Mouse (Mus musculus) midbrain, embryonic 11.5 days (tissue): Measurements from ENCODE around the gene Lpxn. TPM values are rescaled to one million over a fixed set of nuclear protein-coding genes. Genes with fewer than 3 reads are reported as not detected.

Experiments used
- ATAC-seq: fragments of 200-750 bp; cut with Nextera tagmentation; 2 replicates; pipeline ENCODE4 v1.8.0; 2017; ENCODE audit warnings: moderate TSS enrichment, moderate library complexity; ENCODE audit not compliant: low FRiP score
- DNase-seq: peaks from one replicate; pipeline ENCODE4 v3.0.0; 2015; ENCODE audit warnings: low spot score; ENCODE audit errors: missing footprints
- H3K27ac ChIP-seq: fragments of 300-500 bp; sonication (generic); 2 replicates; pipeline ENCODE4 v1.5.1; 2014; ENCODE audit warnings: low read depth, low read length
- H3K27me3 ChIP-seq: fragments of 300-500 bp; sonication (generic); 2 replicates; pipeline ENCODE4 v1.6.1; 2014; ENCODE audit warnings: mild to moderate bottlenecking, low read length, moderate library complexity, mixed read lengths; ENCODE audit not compliant: control insufficient read depth, insufficient read depth
- H3K36me3 ChIP-seq: fragments of 300-500 bp; sonication (generic); 2 replicates; pipeline ENCODE4 v1.6.1; 2014; ENCODE audit warnings: mild to moderate bottlenecking, low read length, moderate library complexity, mixed read lengths; ENCODE audit not compliant: control insufficient read depth, insufficient read depth
- H3K4me1 ChIP-seq: fragments of 300-500 bp; sonication (generic); 2 replicates; pipeline ENCODE4 v1.6.1; 2014; ENCODE audit warnings: low read length; ENCODE audit not compliant: control insufficient read depth, insufficient read depth
- H3K4me2 ChIP-seq: fragments of 300-500 bp; sonication (generic); 2 replicates; pipeline ENCODE4 v1.6.1; 2014; ENCODE audit warnings: mild to moderate bottlenecking, moderate library complexity
- H3K4me3 ChIP-seq: fragments of 300-500 bp; sonication (generic); 2 replicates; pipeline ENCODE4 v1.5.1; 2014; ENCODE audit warnings: low read depth, low read length
- H3K9ac ChIP-seq: fragments of 300-500 bp; sonication (generic); 2 replicates; pipeline ENCODE4 v1.6.1; 2014; ENCODE audit warnings: low read length
- H3K9me3 ChIP-seq: fragments of 300-500 bp; sonication (generic); 2 replicates; pipeline ENCODE4 v1.6.1; 2016; ENCODE audit warnings: low read length; ENCODE audit not compliant: control insufficient read depth
- WGBS: fragments of 180-500 bp; shearing (Covaris S2); extraction: QIAGEN DNeasy Blood & Tissue Kit; methylation state at CpG from one replicate; pipeline ENCODE4 v1.1.7; 2014; 5-methylcytosine and 5-hydroxymethylcytosine counted together
- polyA plus RNA-seq: library from polyadenylated mRNA; unstranded; fragments of >200 nt; fragmentation: Nextera tagmentation; extraction: Ambion mirVana; gene quantifications from 2 replicates; pipeline ENCODE4 v1.2.1, GENCODE M21; 2014

Lpxn gene
- polyA plus RNA-seq, 1 experiment from 2014 or later: 0.92 TPM

DNA sequence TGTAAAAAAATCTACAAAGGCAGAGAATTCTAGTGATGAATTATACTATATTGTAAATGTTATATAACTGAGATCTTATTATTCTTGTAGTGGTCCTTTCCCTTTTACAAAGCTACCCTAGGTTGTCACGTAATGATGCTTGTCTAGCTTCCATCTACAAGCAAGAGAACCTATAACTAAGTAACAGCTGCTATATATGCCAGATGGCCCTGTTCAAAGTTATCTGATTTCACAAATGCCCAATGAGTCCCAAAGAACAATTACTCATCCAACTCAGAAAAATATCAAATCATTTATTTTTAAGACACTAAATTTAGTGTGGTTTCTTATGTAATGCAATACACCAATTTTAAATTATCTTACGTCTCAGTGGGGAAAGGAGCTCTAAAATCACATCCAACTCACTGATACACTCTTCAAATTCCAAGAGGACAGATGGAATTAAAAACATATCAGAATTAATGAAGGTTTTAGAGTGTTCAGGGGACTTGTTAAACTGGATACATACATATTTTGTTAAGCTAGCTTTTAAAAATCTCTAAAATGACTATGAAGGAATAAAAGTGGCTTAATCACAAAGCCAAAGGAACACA, 9.1 kb upstream of the Lpxn start:
- ATAC-seq: no peak
- H3K9me3 ChIP-seq: no peaks in the 10 kb centered on the region
- H3K4me1 ChIP-seq: 0 out of 2 replicates have a peak, but pooled peaks cover 6% of the 10 kb centered on the region
- no peak overlapping the region for H3K9ac ChIP-seq
- H3K36me3 ChIP-seq: no peaks in the 10 kb centered on the region
- H3K4me2 ChIP-seq: no peak overlapping the region
- 97% methylated on average over 2 of the region's 2 CpGs for WGBS
- H3K27me3 ChIP-seq: no peaks in the 10 kb centered on the region
- peak; percentile 26 for DNase-seq
- no peak overlapping the region for H3K4me3 ChIP-seq
- H3K27ac ChIP-seq: no peak overlapping the region

- Histone ChIP-seq H3K36me3 (no peaks in the 10 kb centered on the region), H3K9me3 (no peaks in the 10 kb centered on the region), H3K27ac (no peak overlapping the region), H3K27me3 (no peaks in the 10 kb centered on the region), H3K4me2 (no peak overlapping the region), H3K9ac (no peak overlapping the region), H3K4me1 (0 out of 2 replicates have a peak, but pooled peaks cover 6% of the 10 kb centered on the region), H3K4me3 (no peak overlapping the region)
- 94% methylated on average over 4 of the region's 4 CpGs for WGBS
- ATAC-seq (no peak), DNase-seq (peak; percentile 64)
Measured at GRCm38 (mm10) chr19:12787721-12788120, 8.3 kb upstream of the Lpxn start.

DNA sequence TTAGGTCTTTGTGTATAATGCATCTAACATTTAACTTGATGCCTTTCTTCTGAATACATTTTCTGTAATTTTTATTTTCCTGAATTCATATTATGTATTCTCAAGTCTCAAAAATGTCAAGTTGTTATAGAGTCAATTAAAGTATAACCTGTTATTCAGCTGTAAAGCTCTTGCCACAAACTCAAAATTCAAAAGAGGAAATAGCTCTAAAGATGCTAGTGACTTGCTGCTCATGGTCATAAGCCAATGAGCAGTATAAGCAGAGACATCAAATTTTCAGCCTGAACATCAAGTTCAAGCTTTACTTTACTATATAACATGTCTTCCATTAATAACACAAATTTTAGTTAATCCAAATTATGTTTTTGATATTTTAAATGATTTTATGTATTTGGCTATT, 3.6 kb upstream of the Lpxn start:
- Histone ChIP-seq H3K9me3 (no peaks in the 10 kb centered on the region), H3K27ac (no peak overlapping the region), H3K4me1 (peaks cover 10% of the 10 kb centered on the region; the same call in 1 of the 2 replicates), H3K4me2 (no peak overlapping the region), H3K4me3 (no peak overlapping the region), H3K9ac (no peak overlapping the region), H3K36me3 (no peaks in the 10 kb centered on the region), H3K27me3 (no peaks in the 10 kb centered on the region)
- peak; percentile 39 for DNase-seq
- ATAC-seq: no peak

DNA sequence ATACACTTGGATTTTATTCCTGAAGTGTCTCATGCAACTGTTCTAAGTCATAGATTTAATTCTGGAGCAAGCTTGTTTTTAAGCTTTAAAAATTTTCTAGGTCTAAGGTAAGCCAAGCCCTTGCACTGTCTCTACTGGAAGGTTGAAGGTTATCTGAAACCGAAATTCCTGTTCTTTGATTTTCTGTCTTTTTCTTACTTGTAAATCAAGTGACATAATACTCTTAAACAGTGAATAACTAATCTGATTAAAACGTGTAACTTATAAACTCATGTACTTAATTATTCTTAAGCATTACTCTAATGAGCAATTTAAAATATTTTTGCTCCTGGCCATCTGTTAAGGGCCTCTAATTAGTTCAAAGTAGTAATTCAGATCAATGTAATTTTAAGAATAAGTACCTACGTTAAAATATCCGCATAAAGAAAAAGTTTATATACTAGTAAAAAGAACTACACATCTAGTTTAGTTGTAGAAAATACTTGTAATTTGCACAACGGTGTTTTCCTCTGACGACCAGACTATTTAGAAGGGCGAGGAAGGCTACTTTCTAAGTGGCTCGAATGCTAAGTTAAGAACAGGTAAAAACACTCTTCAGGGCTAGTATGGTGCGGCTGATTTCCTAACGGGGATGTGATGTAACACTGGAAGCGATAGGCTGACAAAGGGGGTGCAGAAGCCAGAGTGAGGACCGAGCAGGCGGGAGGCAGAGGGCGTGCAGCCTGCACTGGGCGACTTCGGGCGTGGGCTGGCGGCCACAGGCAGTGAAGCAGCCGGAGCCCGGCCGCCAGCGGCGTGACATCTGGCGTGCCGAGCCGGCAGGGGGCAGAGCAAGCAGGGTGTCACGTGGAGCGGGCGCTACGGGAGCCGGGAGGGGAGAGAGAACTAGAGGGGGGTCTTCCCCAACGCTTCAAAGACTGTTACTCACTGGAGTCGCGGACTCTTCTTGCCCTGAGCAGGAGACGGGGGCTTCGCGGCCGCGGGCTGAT, 1.6 kb upstream of the Lpxn start:
- ATAC-seq: peak; percentile 71
- peak overlapping the region; percentile 62 for H3K4me2 ChIP-seq
- H3K9ac ChIP-seq: peak overlapping the region; percentile 98
- no peaks in the 10 kb centered on the region for H3K9me3 ChIP-seq
- peak; percentile 97 for DNase-seq
- H3K27me3 ChIP-seq: no peaks in the 10 kb centered on the region
- WGBS: 2% methylated on average over 38 of the region's 39 CpGs
- H3K4me3 ChIP-seq: peak overlapping the region; percentile 97
- peak overlapping the region; percentile 99 for H3K27ac ChIP-seq
- H3K36me3 ChIP-seq: no peaks in the 10 kb centered on the region
- peaks cover 10% of the 10 kb centered on the region; the same call in 1 of the 2 replicates for H3K4me1 ChIP-seq

- H3K4me3 ChIP-seq: peak overlapping the region; percentile 97
- ATAC-seq (peak; percentile 53), DNase-seq (peak; percentile 95)
- no peaks in the 10 kb centered on the region for H3K9me3 ChIP-seq
- H3K9ac ChIP-seq: peak overlapping the region; percentile 98
- H3K4me1 ChIP-seq: peaks cover 10% of the 10 kb centered on the region; the same call in 1 of the 2 replicates
- H3K36me3 ChIP-seq: no peaks in the 10 kb centered on the region
- H3K27me3 ChIP-seq: no peaks in the 10 kb centered on the region
- H3K27ac ChIP-seq: peak overlapping the region; percentile 99
- peak overlapping the region; percentile 62 for H3K4me2 ChIP-seq
- 0% methylated on average over 2 of the region's 63 CpGs for WGBS
Measured at GRCm38 (mm10) chr19:12795110-12795509, 883 bp upstream of the Lpxn start.

DNA sequence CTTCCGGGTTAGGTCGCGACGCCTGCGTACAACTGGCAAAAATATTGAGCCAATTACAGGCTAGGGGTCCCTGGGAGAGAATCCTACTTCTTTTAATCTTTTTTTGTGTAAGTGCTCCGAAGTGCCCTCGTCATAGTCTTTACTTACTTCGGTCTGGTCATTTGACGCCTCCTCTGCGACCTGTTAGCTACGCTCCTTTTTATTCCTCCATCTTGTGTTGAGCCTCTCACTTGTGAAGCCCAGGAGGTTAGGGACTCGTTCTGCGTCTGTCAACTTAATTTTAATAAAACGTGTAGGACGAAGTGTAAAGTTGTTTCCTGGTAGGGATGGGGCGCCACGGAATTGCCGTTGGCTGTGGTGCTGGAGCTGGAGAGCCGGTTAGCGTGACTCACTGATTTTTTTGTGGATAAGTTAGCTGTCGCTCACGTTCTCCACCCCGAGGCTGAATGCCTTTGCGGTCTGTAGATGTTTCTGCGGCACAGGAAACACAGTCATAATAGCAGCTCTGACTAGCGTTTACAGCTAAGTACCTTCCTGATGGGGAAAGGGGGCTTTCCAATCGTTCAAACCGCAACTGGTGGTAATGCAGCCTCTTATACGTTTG, 437 bp downstream of the Lpxn start:
- H3K27me3 ChIP-seq: no peaks in the 10 kb centered on the region
- ATAC-seq: peak; percentile 3
- H3K4me3 ChIP-seq: peak overlapping the region; percentile 97
- no peaks in the 10 kb centered on the region for H3K36me3 ChIP-seq
- peak overlapping the region; percentile 95 for H3K9ac ChIP-seq
- H3K9me3 ChIP-seq: no peaks in the 10 kb centered on the region
- peak overlapping the region; percentile 57 for H3K4me2 ChIP-seq
- H3K4me1 ChIP-seq: peaks cover 7% of the 10 kb centered on the region; the same call in 1 of the 2 replicates
- DNase-seq: peak; percentile 98
- WGBS: under 1% methylated on average over 29 of the region's 29 CpGs
- H3K27ac ChIP-seq: peak overlapping the region; percentile 100

DNA sequence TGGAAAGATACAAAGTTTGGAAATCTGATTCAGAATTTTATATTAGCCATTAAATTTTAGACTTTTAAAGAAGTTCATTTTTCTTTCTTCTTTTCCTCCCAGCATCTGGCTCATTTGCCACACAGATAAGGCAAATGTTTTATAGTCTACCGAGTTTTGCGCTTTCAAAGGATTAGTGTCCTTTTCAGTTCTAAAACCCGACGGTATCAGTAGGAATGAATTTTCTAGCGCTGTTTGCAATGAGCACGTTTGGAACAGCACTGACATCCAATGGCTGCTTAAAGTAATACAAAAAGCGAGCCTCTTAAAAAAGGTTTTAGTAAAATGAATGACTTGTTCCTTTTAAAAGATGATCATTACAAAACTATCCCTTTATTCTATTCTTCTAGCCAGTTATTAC, 1.1 kb downstream of the Lpxn start:
- WGBS: under 1% methylated on average over 7 of the region's 7 CpGs
- Histone ChIP-seq H3K9me3 (no peaks in the 10 kb centered on the region), H3K27me3 (no peaks in the 10 kb centered on the region), H3K36me3 (no peaks in the 10 kb centered on the region), H3K4me1 (peaks cover 4% of the 10 kb centered on the region; the same call in 1 of the 2 replicates), H3K27ac (peak overlapping the region; percentile 100), H3K4me3 (peak overlapping the region; percentile 97), H3K4me2 (peak overlapping the region; percentile 57), H3K9ac (peak overlapping the region; percentile 95)
- no peak for DNase-seq
- ATAC-seq: no peak

GRCm38 (mm10) chr19:12798404-12798803, 2.4 kb downstream of the Lpxn start:
- Histone ChIP-seq H3K27ac (no peak overlapping the region), H3K27me3 (no peaks in the 10 kb centered on the region), H3K4me3 (no peak overlapping the region), H3K9me3 (no peaks in the 10 kb centered on the region), H3K9ac (no peak overlapping the region), H3K4me1 (no peaks in the 10 kb centered on the region), H3K36me3 (no peaks in the 10 kb centered on the region), H3K4me2 (no peak overlapping the region)
- ATAC-seq (no peak), DNase-seq (no peak)
- 85% methylated on average over 4 of the region's 4 CpGs for WGBS
